Mouse (Mus musculus) heart, postnatal 0 days (tissue): ENCODE measurements around the gene Tet3. TPM values are rescaled to one million over a fixed set of nuclear protein-coding genes. Genes with fewer than 3 reads are reported as not detected.
A peak's percentile ranks its signal among the peaks of the same experiment; 100 is the strongest.

Source experiments
- ATAC-seq: fragments of 200-750 bp; cut with Nextera tagmentation; 2 replicates; pipeline ENCODE4 v1.8.0; 2017; ENCODE audit warnings: low read depth, moderate number of reproducible peaks, moderate library complexity; ENCODE audit not compliant: insufficient read depth
- DNase-seq: peaks from one replicate; pipeline ENCODE4 v3.0.0-alpha.2; 2016; ENCODE audit warnings: low spot score
- H3K27ac ChIP-seq: fragments of 300-500 bp; sonication (generic); 2 replicates; pipeline ENCODE4 v1.5.1; 2014; ENCODE audit warnings: low read depth, mild to moderate bottlenecking
- H3K27me3 ChIP-seq: fragments of 300-500 bp; sonication (generic); 2 replicates; pipeline ENCODE4 v1.6.1; 2014; ENCODE audit warnings: low read length, mixed read lengths; ENCODE audit not compliant: control insufficient read depth, insufficient read depth
- H3K36me3 ChIP-seq: fragments of 300-500 bp; sonication (generic); replicated peaks from 2 replicates; pipeline ENCODE4 v1.6.1; 2014; ENCODE audit warnings: low read length, mixed read lengths; ENCODE audit not compliant: control insufficient read depth, insufficient read depth
- H3K4me1 ChIP-seq: fragments of 300-500 bp; sonication (generic); 2 replicates; pipeline ENCODE4 v1.6.1; 2014; ENCODE audit warnings: antibody characterized with exemption; ENCODE audit not compliant: control insufficient read depth, insufficient read depth
- H3K4me2 ChIP-seq: fragments of 300-500 bp; sonication (generic); 2 replicates; pipeline ENCODE4 v1.6.1; 2014; ENCODE audit warnings: low read depth, mild to moderate bottlenecking, low read length, moderate library complexity
- H3K4me3 ChIP-seq: fragments of 300-500 bp; sonication (generic); 2 replicates; pipeline ENCODE4 v1.5.1; 2014; ENCODE audit warnings: low read depth, low read length
- H3K9ac ChIP-seq: fragments of 300-500 bp; sonication (generic); replicated peaks from 2 replicates; pipeline ENCODE4 v1.6.1; 2014; ENCODE audit warnings: low read depth, low read length, mixed read lengths
- H3K9me3 ChIP-seq: fragments of 300-500 bp; sonication (generic); replicated peaks from 2 replicates; pipeline ENCODE4 v1.6.1; 2016; ENCODE audit warnings: low read length; ENCODE audit not compliant: control insufficient read depth
- CTCF ChIP-seq: IDR thresholded peaks from 2 replicates; pipeline ENCODE4 v1.5.1; 2016; ENCODE audit warnings: antibody characterized with exemption, control low read depth, low read depth
- EP300 ChIP-seq: IDR thresholded peaks from 2 replicates; pipeline ENCODE4 v1.6.1; 2016; ENCODE audit warnings: antibody characterized with exemption, low read depth
- WGBS: fragments of 180-500 bp; shearing (Covaris S2); extraction: QIAGEN DNeasy Blood & Tissue Kit; methylation state at CpG from one replicate; pipeline ENCODE4 v1.1.7; 2014; 5-methylcytosine and 5-hydroxymethylcytosine counted together
- polyA plus RNA-seq: library from polyadenylated mRNA; unstranded; fragments of >200 nt; fragmentation: Nextera tagmentation; extraction: Ambion mirVana; gene quantifications from 2 replicates; pipeline ENCODE4 v1.2.1, GENCODE M21; 2015
- total RNA-seq: library from RNA; depleted of rRNA; stranded (reverse); fragments of >200 nt; gene quantifications from 2 replicates; pipeline ENCODE4 v1.2.3, GENCODE M21; 2014; ENCODE audit warnings: low replicate concordance

Tet3 gene
- total and polyA plus RNA-seq, 2 experiments from 2014 or later, result 14.1 to 17.2 TPM

GRCm38 (mm10) chr6:83373704-83374300 is 85.1 kb downstream of the Tet3 start:
- H3K27me3 ChIP-seq, result no peaks in the 10 kb centered on the region
- H3K27ac ChIP-seq, result no peak overlapping the region

GRCm38 (mm10) chr6:83371350-83371749 is 87.5 kb downstream of the Tet3 start:
- Histone ChIP-seq H3K9me3 (no peaks in the 10 kb centered on the region), H3K27ac (no peak overlapping the region), H3K4me3 (no peak overlapping the region), H3K4me2 (no peak overlapping the region), H3K36me3 (peaks cover 98% of the 10 kb centered on the region), H3K9ac (no peak overlapping the region), H3K4me1 (no peaks in the 10 kb centered on the region), H3K27me3 (no peaks in the 10 kb centered on the region)
- no peak for DNase-seq
- no peak for TF ChIP-seq EP300
- TF ChIP-seq CTCF, result no peak
- no peak for ATAC-seq
- WGBS, result 83% methylated on average over 3 of the region's 3 CpGs

More at GRCm38 (mm10) chr6:83373704-83374300, 85.1 kb downstream of the Tet3 start:
- Histone ChIP-seq H3K9ac (no peak overlapping the region), H3K4me1 (no peaks in the 10 kb centered on the region), H3K9me3 (no peaks in the 10 kb centered on the region), H3K4me3 (no peak overlapping the region), H3K36me3 (peaks cover 98% of the 10 kb centered on the region), H3K4me2 (no peak overlapping the region)
- ATAC-seq, result 0 out of 2 replicates have a peak, but pooled peaks have one; percentile 3
- no peak for TF ChIP-seq CTCF
- TF ChIP-seq EP300, result no peak
- WGBS, result 73% methylated on average over 9 of the region's 9 CpGs
- no peak for DNase-seq

GRCm38 (mm10) chr6:83370316-83370965 is 88.4 kb downstream of the Tet3 start:
- Histone ChIP-seq H3K9me3 (no peaks in the 10 kb centered on the region), H3K4me3 (no peak overlapping the region), H3K4me2 (no peak overlapping the region), H3K27ac (no peak overlapping the region), H3K36me3 (peaks cover 92% of the 10 kb centered on the region), H3K27me3 (no peaks in the 10 kb centered on the region), H3K4me1 (no peaks in the 10 kb centered on the region), H3K9ac (no peak overlapping the region)
- 87% methylated on average over 21 of the region's 21 CpGs for WGBS
- no peak for DNase-seq
- ATAC-seq, result no peak
- TF ChIP-seq CTCF (no peak), EP300 (no peak)

- Histone ChIP-seq H3K27me3 (no peaks in the 10 kb centered on the region), H3K4me3 (no peak overlapping the region), H3K36me3 (peaks cover 50% of the 10 kb centered on the region), H3K4me1 (no peaks in the 10 kb centered on the region), H3K9me3 (no peaks in the 10 kb centered on the region), H3K4me2 (no peak overlapping the region), H3K9ac (no peak overlapping the region), H3K27ac (no peak overlapping the region)
- DNase-seq, result no peak
- 79% methylated on average over 12 of the region's 12 CpGs for WGBS
- no peak for ATAC-seq
- no peak for TF ChIP-seq EP300
These were observed 95.8 kb downstream of the Tet3 start for GRCm38 (mm10) chr6:83363075-83363474.

- Histone ChIP-seq H3K36me3 (peaks cover 42% of the 10 kb centered on the region), H3K4me1 (no peaks in the 10 kb centered on the region), H3K9me3 (no peaks in the 10 kb centered on the region), H3K9ac (no peak overlapping the region; the same call in 1 of the 2 replicates), H3K27ac (no peak overlapping the region), H3K4me2 (no peak overlapping the region), H3K4me3 (no peak overlapping the region), H3K27me3 (no peaks in the 10 kb centered on the region)
- ATAC-seq (no peak), DNase-seq (no peak)
- TF ChIP-seq EP300, result no peak
- TF ChIP-seq CTCF, result no peak
- 71% methylated on average over 11 of the region's 11 CpGs for WGBS
These were observed 97.2 kb downstream of the Tet3 start for GRCm38 (mm10) chr6:83361523-83362248.
